Mouse (Mus musculus): ENCODE results near the gene Dab2.
A peak's percentile ranks its signal among the peaks of the same experiment; 100 is the strongest.

Gene Dab2

DNA sequence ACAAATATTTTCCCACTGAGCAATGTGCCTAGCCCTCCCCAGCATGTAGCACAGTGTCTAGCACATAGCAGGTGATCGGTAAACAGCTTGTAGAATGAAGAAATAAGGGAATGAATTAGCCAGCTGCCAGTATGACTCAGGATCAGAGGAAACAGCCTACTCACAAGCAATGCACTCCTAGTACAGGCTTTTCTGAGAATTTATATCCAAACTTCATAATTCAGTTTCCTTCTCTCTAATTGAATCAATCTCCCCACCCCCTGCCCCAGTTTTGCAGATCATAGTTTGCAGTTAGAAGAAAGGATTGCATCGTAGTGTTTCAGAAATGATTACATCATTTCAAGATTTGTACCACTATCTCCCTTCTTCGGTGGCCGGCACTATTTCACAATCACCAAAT lies 26.4 kb downstream of the Dab2 start:
- DNase-seq = no peak

DNA sequence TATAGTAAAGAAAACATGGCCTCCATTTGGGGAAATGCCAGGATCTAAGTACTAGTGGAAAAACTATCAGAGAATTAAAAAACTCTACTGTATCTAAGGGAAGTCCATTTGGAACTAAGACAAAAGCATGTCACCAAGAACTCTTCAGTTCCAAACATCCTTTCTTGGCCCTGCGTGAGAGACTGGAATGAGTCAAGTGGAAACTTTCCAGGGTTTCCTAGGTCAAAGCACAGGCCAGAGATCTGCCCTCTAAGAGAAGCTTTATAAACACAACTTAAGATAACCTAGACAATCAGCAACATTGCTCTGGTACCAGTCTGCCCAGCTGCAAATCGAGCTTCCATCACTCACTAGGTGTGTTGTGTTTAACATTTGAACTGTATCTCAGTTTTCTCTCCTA lies 31.8 kb downstream of the Dab2 start:
- no peak for DNase-seq

DNA sequence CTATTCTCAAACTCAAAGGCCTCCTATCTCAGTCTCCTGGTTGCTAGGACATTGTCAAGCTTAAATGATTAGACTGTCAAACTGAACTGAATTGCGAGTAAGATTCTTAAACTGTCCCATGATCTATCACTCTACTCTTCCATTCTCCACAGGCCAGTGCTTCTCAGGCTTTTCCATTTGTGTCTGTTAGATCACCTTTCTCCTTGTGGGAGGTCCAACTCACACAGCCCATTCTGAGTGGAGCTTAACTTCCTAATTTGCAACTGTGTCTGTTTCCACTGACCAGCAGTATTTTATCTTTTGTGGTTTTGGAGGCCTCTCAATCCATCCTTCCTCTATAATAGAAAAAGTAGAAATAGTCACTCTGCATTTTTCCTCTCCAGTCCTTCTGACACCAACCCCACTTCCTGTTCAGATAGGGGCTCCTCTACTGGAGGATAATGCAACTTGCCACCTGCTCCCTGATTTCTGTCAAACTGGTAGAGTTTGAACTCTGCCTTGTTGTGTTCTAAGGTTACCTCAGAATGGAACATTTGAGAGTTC lies 35.1 kb downstream of the Dab2 start:
- DNase-seq = no peak

DNA sequence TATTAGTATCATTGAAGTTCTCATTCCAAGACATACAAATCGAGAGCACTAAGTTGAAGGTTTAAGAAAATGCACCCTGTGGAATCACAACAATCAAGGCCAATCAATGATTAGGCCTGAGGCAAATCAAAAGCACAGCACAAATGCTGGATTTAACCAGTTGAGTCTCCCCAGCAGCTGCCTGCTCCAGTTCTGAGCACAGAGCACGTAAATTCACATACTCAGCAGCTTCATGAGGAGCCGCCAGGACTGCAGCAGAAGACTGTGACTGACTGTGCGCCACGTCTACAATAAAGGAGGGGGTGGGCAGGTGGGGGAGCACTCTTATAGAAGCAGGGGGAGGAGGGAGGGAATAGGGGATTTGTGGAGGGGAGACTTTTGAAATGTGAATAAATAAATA lies 40.2 kb downstream of the Dab2 start:
- no peak for DNase-seq

DNA sequence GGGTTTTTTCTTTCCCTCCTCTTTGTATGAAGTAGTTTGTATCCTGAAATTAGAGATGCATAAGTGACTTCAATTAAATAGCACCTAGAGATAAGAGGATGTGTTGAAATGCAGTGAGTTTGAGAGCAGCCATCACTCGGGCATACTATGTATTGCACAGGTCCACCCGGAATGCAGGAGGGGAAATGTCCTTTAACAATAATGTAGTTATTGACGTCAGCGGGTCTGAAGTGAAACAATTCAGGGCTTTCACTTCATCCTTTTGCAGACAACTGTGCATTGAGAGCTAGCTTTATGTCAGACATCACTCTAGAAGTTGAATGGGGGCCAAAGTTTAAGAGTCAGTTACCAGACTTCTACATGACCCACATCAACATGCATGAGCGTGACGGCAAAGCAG lies 40.8 kb downstream of the Dab2 start:
- DNase-seq = no peak

DNA sequence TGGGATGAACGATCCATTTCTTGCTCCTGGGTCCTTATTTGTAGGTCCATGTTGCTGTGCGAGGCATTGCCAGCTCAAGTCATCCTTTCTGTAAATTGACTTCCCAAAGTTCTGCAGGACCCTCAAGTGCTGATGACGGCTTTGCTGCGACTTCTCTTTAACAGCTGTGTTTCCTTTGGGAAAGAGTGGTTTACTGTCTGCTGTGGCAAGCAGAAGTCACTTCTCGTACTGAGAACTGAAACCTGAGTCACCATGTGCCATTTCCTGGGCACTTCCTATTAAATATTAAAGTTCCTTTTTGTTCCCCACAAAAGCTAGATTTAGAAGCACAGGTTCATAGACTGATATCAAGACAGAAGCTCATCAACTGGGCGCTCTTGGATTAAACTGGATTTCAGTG lies 41.8 kb downstream of the Dab2 start:
- DNase-seq = no peak

DNA sequence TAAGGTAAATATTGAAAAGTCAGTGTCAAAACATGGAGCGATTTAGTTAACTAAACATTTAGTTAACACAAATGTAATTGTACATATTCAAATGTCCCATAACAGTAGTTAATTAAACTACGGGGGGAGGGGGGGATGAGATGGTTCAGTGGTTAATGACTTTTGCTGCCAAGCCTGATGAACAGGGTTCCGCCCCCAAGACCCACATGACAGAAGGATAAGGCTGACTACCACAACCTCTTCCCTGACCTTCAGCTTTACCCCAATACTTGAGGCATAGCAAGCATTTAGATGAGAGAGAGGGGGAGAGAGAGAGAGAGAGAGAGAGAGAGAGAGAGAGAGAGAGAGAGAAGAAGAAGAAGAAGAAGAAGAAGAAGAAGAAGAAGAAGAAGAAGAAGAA lies 54.3 kb downstream of the Dab2 start:
- no peak for DNase-seq

DNA sequence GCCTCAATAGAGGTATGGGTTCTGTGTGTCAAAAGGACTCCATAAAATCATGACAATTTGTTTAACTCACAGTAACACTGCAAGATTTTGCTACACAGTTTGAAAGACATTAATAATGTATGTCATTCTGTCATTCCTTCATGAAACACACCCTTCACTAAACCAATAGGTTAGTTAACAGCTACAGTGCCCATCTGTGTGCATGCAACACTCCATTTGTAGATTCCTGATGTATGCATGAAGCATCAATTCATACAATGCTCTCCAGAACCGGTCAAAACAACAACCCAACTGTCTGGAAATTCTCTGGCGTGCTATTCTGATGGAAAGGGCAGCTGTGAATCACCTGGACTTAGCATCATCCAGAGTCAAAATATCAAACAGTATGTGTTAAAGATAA lies 60.3 kb downstream of the Dab2 start:
- DNase-seq = no peak

DNA sequence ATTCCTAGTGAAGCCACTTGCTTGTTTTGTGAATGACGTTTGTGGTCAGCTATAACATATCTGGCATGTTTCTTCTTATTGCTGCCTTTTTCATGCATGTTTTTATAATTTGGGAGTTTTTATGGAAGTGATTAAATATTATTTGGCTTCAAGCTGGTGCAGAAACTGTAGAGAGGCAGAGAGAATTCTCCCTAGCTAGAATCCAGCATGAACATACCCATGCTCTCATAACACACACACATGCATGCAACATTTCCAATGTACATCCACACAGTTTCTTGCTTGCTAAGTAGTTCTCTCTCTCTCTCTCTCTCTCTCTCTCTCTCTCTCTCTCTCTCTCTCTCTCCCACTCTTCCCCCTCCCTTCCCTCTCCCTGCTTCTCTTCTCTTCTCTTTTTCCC lies 70.4 kb downstream of the Dab2 start:
- DNase-seq = no peak

DNA sequence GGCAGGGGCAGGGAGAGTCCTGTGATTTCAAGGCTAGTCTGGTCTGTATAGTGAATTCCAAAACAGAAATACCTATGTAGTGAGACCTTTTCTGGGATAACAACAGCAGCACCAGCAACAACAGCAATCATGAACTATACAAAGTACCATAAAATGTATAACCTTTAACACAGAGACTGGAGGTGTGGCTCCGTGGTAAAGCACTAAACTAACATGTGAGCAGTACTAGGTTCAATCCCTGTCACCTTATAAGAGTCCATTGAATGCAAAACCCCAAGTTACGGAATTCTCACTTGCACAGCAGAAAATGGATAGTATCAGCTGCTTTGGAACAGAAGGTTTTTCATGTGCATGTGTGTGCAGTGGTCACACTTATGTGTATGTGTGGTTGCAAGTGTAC lies 71.9 kb downstream of the Dab2 start:
- no peak for DNase-seq

DNA sequence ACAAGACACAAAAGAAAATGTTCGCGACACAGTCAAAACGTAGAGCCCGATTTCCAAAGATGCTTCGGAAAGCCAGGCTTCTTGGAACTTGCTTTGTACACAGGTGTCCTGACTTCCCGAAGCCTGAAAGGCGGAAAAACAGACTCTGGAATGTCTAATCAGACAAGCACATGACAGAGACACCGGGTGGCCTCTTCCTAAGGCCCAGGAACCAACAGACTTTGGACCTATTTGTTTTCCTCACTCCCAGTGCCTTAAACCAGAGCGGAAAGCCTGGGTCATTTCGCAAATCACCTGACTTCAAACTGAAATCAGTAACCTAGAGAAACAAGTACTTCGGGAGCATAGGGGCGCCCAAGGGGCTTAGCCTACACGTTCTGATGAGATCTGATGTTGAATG lies 75.4 kb downstream of the Dab2 start:
- no peak for DNase-seq

DNA sequence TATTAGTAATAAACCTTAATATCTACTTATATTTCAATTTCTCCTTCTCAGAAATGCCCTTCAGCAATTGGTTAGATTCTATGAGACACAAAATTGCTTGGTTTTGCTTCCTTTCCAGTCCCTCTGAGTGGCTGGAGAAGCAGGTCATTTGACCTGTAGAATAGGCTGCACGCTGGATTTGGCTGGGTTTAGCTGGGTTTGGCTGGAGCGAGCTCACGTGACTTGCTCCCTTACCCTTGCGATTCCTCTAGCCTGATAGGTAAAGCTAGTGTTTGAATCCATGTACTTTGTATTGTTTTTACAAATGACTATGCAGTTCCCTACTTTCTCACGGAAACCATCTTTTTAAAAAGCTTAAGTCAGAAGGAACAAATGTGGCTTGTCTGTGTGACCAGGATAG lies 76.4 kb downstream of the Dab2 start:
- no peak for DNase-seq

DNA sequence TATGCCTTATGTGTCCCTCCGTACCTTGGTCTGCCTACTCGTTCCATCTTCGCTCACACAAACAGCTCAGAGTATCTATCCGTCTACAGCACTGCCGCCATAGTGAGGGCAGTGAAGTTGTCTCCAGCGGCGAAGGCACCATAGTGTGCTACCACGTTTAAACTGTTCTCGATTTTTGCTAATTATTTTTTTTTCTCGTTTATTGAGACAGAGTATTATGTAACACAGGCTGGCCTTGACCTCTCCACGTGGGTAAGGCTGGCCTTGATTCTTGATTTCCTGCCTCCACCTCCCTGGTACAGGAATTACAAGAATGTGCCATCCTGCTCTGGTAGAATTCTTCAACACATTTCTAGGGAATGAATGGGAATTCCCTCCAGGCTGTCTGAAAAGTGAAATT lies 77.2 kb downstream of the Dab2 start:
- DNase-seq = no peak

DNA sequence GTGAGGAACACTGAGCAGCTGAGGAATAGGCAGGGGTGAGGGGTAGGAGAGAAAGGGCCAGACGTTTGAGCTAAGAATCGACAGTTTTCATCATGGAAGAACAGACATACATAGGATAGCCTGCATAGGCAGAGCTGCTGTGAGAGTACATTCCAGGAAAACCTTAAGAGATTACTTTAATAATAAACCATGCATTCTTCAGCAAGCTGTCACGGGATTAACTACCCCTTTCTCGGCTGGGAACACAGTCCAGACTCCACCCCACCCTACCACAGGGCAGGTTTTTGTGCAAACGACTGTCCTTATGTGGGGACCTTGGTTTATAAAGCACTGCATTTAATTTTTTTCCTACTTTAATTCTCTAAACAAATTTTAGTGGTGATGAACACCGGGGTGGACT lies 84.4 kb downstream of the Dab2 start:
- no peak for DNase-seq

DNA sequence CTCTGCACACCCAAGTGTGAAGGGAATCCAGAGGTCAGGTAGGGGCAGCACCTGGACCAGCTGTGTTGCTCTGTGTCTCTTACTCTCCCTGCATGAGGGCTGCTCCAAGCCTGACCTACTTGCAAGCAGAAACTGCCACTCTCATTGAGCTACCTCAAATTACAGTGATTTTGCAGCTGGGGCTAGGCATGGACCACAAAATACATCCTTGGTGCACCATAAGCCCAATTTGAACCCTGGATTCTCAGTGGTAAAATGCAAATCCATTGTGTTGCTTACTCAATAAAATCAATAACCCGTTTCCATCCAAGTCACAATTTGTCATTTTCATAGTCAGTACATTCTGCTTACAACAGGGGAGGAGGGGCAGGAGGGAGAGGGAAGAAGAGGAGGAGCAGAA lies 85.7 kb downstream of the Dab2 start:
- no peak for DNase-seq

DNA sequence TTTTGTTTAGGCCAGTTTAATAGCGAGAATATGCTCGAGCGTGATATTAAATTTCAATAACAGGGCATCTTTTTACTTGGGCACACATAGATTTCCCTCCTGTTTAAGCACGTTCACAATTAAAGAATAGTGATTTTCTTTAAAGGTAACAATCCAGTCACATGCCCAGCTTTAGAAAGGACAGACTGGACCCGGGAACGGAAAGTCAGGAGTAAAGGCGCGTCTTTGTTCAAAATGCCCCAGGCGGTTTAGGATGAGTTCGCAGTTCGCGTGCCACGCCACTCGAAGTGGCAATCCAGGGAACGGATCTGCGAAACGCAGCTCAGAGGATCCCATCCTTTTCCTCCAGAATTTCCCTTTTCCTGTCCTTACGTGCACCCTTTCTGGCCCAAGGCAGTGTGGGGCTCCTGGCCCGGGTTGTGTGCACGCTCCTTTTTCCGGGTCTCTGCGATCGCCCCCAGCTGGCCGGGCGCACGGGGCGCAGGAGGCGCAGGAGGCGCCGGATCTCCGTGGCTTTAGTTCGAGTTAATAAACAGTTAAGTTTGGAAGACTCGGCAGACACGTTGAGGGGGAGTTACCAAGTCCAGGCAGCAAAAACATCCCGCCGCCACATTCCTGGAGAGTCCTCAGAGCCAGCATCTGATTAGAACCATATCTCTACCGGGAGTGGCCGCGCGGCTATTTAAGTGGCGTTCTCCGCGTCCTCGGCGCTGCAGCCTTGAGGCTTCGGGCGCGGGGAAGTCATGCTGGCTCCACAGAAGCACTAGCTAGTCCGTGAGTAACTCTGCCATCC lies 86.8 kb downstream of the Dab2 start:
- DNase-seq = peak; percentile 62

DNA sequence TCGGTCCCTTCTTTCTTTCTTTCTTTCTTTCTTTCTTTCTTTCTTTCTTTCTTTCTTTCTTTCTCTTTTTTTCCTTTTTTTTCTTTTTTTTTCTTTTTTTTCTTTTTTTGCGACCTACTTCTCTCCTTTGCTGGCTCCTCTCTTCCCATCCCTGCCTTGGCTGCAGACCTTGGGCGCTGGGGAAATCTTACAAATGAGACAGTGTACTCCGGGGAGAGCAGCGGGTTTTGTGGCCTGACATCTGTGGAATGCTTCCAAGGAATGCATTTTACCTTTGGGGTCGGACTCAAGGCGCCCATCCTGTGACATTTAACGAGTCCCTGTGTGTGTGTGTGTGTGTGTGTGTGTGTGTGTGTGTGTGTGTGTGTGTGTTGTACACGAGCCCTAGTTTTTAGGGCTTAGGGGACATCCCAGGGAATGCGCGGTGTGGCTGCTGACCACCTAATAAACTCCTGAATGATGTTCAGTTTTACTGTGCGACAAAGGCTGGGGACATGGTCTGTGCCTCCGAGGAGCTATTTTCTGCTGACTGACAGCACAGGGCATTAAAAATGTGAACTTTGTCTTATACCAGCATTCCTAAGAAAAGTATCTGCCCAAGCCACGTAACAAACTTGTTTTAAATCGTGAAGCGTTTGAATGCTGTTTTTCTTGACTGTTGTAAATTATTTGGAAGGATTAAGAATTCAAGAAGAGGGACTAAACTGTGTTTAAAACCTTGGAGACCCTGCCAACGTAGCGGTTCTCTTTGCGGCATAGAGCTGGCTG lies 87.6 kb downstream of the Dab2 start:
- no peak for DNase-seq

DNA sequence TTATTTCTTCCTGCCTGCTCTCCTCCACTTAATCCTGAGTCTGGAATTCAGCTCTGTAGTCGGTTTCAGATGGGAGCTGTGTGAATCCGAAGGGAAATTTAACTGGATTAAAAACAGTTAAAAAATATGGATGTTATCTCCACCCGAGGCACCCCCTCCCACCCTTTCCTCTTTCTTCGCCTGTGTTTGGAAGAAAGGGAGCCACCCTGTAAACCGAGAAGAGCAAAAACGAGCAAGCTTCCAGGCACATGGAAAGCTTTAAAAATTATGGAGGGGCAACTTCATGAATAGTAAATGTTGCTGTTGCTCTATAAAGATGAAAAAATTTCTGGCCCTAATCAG lies 88.1 kb downstream of the Dab2 start:
- no peak for DNase-seq

DNA sequence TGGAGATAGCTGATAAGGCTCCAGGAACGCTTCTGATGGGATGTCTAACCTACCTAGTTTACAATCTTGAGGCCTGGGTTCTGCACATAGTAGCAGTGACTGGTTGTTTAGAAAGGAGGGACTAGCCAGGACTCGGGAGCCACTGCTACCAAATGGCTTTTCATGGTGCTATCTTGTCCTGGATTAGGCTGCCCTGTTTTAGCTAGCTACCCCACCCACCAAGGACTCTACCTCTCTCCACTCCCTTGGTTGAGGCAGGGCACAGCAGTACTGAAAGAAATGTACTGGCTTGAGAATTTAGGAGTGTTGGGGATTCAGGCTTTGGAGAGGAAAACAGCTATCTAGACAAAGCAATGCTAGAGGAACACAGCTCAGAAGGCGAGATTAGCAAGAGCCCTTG lies 88.6 kb downstream of the Dab2 start:
- DNase-seq = no peak

DNA sequence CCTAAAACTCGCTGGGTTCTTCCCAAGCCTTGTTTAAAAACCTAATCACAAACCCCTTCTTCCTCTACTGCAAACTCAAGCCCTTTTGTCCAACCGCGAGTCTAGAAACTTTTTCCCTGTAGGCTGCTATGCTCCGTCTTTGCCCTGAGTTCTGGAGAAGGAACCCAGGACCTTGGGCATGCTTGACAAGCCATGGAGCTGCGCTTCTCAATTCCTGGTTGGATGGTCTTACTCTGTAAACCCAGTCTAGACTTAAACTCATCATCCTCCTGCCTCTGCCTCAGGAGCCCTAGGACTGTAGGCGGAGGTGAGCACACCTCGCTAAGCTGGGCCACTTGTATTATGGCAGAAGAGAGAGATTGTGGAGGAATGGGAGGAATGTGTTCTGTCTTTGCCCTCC lies 89.0 kb downstream of the Dab2 start:
- DNase-seq = no peak

DNA sequence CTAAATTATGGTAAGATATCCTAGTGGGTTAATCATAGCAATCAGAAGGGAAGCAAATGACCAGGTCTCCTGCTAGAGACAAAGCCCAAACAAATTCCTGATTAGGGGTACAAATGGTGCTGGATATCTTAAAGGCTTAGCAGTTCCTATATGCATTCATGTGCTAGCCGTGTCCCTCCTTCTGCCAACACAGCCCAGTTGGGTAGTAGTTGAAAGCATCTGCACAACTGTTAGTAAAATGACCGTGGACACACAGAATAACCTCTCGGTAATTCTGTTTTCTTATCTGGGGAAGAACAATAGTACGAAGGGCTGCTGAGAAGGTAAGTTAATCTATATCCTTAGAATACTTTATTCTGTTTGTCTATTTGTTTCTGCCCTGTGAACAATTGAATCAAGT lies 90.5 kb downstream of the Dab2 start:
- DNase-seq = no peak

DNA sequence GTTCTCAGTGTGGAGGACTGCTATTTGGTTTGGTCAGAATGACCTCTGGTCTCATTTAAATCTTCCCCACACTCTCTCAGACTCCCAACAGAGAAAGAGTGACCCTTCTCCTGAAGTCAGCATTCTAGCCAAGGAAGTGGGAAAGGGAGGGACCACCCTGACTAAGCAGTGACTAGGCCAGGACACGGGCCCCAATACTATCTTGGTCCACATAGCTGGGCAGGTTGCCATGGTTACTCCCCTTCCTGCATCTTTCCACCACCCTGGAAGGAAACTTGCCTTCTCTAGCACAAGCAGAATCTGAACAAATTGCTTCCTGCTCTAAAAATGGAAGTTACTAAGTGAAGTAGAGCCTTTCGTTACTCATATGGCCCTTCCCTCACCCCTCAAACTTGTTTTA lies 91.1 kb downstream of the Dab2 start:
- DNase-seq = no peak

DNA sequence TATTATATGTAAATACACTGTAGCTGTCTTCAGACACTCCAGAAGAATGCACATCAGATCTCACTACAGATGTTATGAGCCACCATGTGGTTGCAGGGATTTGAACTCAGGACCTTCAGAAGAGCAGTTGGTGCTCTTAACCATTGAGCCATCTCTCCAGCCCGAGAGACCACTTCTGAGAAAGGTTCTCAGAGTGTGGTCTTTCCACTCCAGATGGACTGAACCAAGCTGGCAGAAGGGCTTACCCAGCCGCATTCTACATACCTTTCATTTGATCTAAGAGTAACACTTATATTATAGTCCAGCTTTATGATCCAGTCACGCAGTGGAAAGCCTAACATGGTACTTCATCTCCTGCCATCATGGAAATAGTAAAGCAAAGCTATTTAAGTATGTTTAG lies 92.3 kb downstream of the Dab2 start:
- no peak for DNase-seq

DNA sequence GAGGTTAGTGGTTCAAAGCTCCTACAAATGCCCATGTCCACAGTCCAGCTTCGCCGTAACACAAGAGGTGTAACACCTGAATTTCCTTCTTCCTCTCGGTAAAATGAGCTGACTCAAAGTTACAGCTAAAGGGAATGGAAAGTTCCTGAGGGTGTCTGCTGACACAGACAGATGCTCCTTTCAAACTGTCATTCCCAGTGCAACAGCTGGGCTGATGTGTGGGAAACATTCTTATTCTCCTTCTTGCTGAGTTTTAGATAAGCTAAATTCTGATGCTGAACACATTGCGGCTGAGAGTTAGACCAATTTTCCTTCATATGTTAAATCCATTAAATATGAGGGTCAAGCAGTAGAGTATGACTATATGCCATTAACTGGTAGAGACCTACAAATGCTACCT lies 94.0 kb downstream of the Dab2 start:
- DNase-seq = no peak

DNA sequence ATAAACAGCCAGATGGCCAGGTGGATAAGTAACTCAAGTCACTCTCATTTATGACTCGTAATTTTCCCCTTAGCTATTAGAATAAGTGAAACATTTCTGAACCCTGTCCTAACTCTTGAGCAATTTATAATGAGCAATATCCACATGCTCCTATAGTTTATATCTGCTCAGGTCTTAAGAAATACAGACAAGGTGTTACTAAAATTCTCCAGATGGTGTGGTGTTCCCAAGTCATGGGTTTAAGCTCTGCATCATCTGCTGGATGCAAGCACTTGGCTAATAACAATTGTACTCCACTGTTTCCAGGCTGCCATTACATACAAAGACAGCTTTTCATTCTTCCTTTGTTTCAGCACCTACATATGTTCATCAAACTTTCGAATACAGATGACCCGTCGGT lies 98.6 kb downstream of the Dab2 start:
- no peak for DNase-seq

Data from thymus, postnatal 25 days (tissue).